Mouse (Mus musculus) lung, postnatal 10 days (tissue): ENCODE measurements around the gene Zfp619.
"Not testable (repeated sequence)": the region's sequence is repeated elsewhere in the genome, so short reads cannot be mapped to it uniquely, and the experiment has no call there.

Source experiments
- DNase-seq: peaks from one replicate; pipeline ENCODE4 v3.0.0; 2021

Zfp619 gene

DNA sequence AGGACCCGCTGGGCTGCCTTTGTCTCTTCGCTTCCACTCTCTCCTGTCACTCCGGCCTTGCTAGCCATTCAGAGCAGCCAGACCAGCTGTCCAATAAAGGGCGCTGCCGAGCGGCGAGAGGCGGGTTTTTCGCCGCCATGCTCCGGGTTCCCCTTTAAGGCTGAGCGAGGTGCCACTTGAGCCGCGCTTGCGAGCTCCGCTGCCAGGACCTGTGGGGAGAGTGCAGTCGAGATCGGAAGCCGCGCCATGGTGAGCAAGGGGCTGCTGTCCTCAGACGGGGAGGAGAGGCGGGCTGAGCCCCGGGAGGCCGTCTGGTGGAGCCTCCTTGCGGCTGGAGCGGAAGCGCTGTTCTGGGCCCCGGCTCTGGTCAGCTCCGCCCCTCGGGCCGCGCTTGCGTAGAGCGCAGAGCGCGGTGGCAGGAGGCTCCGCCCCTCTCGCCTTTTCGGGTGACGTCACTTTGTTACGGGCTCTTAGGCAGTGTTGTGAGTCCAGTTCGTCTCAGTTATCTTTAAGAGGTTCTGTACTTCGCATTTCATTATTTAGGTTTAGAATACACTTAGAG, at the start of gene Zfp619:
TSS of gene Zfp619 (plus strand) at position 151 of the 562 bp plus-strand sequence.
- DNase-seq = peak; percentile 95

DNA sequence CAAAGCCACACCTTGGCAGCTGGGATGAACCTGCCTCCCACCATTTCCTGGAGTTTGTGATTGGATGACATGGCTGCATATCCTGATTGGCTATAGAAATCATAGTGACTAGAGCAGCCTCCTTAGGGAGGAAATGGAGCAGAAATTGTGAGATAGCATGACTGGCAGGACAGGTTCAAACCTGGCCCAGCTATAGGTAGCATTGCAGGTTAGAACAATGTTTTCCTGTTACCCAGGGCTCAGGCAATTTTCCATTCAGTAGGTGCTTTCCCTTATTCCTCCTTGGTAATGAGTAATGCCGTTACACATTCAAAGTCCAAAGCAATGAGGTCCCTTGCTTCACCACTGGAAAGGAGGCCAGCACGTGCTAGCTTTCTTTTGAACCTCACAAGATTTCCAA, 38.6 kb upstream of the Zfp619 start:
- DNase-seq = no peak

DNA sequence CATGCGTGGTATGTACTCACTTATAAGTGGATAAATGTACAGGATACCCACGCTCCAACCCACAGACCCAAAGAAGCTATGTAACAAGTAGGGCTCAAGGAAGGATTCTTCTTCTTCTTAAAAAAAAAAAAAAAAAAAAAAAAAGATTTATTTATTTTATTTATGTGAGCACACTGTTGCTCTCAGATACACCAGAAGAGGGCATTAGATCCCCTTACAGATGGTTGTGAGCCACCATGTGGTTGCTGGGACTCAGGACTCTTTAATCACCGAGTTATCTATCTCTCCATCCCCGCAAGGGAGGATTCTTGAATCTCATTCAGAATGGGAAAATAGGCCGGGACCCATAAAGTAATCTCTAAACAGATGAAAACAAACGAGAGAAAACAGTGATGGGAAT, 33.2 kb upstream of the Zfp619 start:
- DNase-seq = peak; percentile 10

- no peak for DNase-seq
Observed at GRCm38 (mm10) chr7:39487159-39487853, 30.3 kb upstream of the Zfp619 start.

DNA sequence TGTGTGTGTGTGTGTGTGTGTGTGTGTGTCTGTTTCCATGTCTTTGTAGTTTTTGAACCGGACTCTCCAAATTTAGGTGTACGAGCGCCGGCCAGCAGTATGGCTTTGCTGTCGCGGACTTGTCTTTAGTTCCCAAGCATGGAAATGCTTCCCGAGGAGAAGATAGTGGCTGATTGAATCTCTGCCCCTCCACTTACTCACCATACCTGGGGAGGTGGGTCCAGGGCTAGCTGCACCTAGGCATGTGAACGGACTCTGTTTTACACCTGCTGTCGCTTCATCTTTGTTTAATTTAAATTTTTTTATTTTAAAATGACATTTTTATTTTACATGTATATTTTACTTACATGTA, 29.7 kb upstream of the Zfp619 start:
- no peak for DNase-seq

DNA sequence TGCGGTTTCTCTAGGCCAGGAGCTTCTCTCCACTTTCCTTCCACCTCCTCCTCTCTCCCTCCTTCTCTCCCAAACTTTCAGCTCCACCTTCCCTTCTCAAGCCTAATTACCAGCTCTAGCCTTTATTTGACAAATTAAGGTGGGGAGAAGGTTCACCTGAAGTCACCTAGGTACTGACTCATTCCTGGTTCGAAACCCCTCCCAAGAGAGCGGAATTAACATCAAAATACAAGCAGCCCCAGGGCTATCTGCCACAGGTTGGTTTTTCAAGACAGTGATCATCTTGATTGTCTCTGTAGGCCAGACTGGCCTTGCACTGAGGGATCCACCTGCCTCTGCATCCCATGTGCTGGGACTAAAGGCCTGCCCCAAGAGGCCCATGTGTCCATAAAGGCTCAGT, 22.9 kb upstream of the Zfp619 start:
- no peak for DNase-seq

- no peak for DNase-seq
Observed at GRCm38 (mm10) chr7:39504100-39504499, 13.5 kb upstream of the Zfp619 start.

GRCm38 (mm10) chr7:39518362-39518761, 796 bp downstream of the Zfp619 start:
- DNase-seq = peak; percentile 22

- DNase-seq = no peak
Observed at GRCm38 (mm10) chr7:39523703-39524424, 6.3 kb downstream of the Zfp619 start.

GRCm38 (mm10) chr7:39543151-39543550, 25.6 kb downstream of the Zfp619 start:
- DNase-seq = no peak

- peak; percentile 93 for DNase-seq
Observed at GRCm38 (mm10) chr7:39544242-39545111, 26.9 kb downstream of the Zfp619 start.

- DNase-seq = no peak
Observed at GRCm38 (mm10) chr7:39545134-39545533, 27.6 kb downstream of the Zfp619 start.

DNA sequence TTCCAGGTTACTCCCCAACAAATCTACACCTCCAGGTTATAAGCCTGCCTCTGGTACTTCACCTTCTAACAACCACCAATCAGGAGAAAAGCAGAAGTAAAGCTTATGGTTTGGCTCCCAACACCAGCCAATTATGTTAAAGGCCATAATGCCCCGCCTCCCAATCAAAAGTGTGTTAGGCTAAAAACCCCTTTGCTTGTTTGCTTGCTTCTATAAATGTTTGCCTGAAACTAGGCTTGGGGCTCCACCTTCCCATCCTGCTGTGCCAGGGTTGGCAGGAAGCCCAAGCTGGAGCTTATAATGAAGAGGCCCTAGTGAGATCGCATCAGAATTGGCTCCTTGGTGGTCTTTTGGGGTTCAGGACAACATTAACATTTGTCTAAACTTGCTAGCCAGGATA, 31.8 kb downstream of the Zfp619 start:
- DNase-seq = peak; percentile 80

- DNase-seq = peak; percentile 97
Observed at GRCm38 (mm10) chr7:39551976-39552891, 34.7 kb downstream of the Zfp619 start.

DNA sequence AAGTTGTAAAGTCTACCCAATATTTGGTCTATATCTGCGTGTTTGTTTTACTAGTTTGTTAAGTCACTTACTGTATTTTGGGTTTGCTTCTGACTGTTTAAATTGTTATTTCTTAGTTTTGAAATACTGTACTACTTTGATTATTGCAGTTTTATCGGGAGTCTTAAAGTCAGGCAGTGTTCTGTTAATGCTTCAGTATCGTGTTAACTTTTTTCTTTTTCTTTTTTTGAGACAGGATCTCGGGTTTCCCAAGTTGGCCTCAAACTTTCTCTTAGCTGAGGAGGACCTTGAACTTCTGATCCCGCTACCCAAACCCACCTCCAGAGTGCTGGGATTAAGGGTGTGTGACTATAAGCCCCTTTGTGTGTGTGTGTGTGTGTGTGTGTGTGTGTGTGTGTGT, 35.4 kb downstream of the Zfp619 start:
- DNase-seq = no peak

- DNase-seq = no peak
Observed at GRCm38 (mm10) chr7:39553871-39554270, 36.3 kb downstream of the Zfp619 start.

DNA sequence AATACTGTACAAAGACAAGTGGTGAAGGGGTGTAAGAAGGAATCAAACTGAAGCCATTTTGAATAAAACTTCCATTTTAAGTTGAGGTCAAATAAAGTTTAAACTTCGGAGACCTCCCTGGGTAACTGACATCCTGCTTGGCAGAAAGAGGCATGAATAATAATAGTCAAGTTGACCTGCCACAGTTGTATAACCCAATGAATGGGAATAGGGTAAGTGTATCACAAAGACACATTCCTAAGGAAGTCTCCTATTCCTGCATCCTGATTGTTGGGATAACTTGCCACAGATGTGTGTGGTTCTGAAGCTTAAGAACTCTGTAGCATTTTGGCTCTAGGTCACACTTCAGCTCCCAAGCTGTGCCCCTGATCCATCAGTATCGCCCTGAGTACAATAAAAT, 62.5 kb downstream of the Zfp619 start:
- no peak for DNase-seq

DNA sequence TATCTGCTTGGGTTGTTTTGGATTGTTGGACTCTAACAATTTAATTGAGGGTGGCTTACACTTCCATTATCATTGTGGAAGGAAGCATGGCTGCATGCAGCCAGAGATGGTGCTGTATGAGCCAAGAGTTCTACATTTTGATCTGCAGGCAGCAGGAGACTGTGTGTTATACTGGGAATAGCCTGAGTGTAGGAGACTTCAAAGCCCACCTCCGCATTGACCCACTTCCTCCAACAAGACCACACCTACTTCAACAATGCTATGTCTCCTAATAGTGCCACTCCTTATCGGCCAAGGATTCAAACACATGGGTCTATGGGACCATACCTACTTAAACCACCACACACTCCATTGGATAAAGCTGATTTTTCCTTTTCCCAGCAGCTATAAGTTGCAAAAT, 63.0 kb downstream of the Zfp619 start:
- no peak for DNase-seq

DNA sequence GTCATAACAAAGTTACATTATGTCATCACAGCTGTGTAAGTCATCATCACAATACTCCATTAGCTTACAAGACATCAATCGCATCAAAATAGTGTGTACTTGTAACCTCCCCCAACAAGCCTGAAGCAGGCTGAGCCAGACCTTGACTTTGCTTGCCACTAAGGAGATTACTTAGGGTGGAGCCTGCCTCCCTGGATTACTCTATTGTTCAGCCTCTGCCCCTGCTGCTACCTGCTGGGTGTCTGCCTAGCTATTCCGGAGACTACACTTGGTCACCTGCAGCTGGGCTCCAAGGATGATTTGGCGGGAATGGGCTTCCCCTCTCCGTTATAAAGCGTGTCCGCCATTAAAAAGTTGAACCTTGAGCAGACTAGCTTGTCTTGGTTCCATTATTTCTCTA, 69.3 kb downstream of the Zfp619 start:
- DNase-seq = not testable (repeated sequence)

GRCm38 (mm10) chr7:39588037-39588436, 70.5 kb downstream of the Zfp619 start:
- no peak for DNase-seq

GRCm38 (mm10) chr7:39588471-39589041, 71.0 kb downstream of the Zfp619 start:
- peak; percentile 24 for DNase-seq

DNA sequence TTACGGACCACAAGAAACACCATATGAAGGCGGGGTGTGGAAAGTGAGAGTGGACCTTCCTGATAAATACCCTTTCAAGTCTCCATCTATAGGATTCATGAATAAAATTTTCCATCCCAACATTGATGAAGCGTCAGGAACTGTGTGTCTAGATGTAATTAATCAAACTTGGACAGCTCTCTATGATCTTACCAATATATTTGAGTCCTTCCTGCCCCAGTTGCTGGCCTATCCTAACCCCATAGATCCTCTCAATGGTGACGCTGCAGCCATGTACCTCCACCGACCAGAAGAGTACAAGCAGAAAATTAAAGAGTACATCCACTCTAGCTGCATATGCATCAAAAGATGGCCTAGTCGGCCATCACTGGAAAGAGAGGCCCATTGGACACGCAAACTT, 71.5 kb downstream of the Zfp619 start:
- not testable (repeated sequence) for DNase-seq
